Mouse (Mus musculus) layer of hippocampus, adult 11-12 months (tissue): ENCODE measurements around the gene Plcb2.

ENCODE experiments used
- DNase-seq: peaks from one replicate; pipeline ENCODE4 v3.0.0; 2022; ENCODE audit warnings: low spot score

Plcb2 gene

GRCm38 (mm10) chr2:118659077-118659476 is 69.2 kb downstream of the Plcb2 start:
- DNase-seq: no peak

DNA sequence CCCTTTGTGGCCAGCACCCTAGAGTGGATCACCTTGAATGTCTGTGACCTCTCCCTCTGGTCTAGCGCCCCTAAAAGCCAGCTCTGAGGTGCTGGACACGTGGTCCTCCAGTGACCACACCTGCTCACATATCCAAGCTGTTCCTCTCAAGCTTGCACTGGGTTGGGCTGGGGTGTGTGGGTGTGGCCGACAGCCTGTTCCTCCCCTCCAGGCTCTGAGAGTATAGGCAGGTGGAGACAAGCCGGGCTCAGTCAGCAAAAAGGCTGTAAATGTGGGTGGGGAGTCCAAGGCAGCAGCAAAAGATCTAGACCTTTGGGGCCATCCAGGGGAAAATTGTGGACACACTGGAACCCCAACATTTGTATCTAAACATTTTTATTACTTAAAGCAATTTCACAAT is 69.8 kb downstream of the Plcb2 start:
- no peak for DNase-seq
